Mouse (Mus musculus) thymus, adult 2 months (tissue): ENCODE measurements at regions not wholly inside any gene's neighbourhood (a gene's known extent, or its start where the extent isn't known, plus 50 kb on each side); places are given as distances from the start of the nearest gene placed in this dataset.

Experiments
- DNase-seq: peaks from one replicate; pipeline ENCODE4 v3.0.0; 2021
- H3K27ac ChIP-seq: fragments of 200-500 bp; 2 replicates; pipeline ENCODE4 v1.5.1; 2012; ENCODE audit warnings: low read length, control low read depth; ENCODE audit not compliant: control insufficient read depth, insufficient read depth
- H3K27me3 ChIP-seq: fragments of 200-500 bp; 2 replicates; pipeline ENCODE4 v1.6.1; 2012; ENCODE audit warnings: mild to moderate bottlenecking, low read length, moderate library complexity, mixed read lengths; ENCODE audit not compliant: control insufficient read depth, insufficient read depth
- H3K36me3 ChIP-seq: fragments of 200-500 bp; 2 replicates; pipeline ENCODE4 v1.6.1; 2012; ENCODE audit warnings: mild to moderate bottlenecking, low read length, moderate library complexity; ENCODE audit not compliant: control insufficient read depth, insufficient read depth
- H3K4me1 ChIP-seq: fragments of 200-500 bp; replicated peaks from 2 replicates; pipeline ENCODE4 v1.6.1; 2012; ENCODE audit warnings: low read length; ENCODE audit not compliant: control insufficient read depth, insufficient read depth
- H3K4me3 ChIP-seq: fragments of 200-500 bp; 2 replicates; pipeline ENCODE4 v1.5.1; 2012; ENCODE audit warnings: mild to moderate bottlenecking, low read length, control low read depth, moderate library complexity; ENCODE audit not compliant: control insufficient read depth, insufficient read depth
- CTCF ChIP-seq: fragments of 200-500 bp; IDR thresholded peaks from 2 replicates; pipeline ENCODE4 v1.5.1; 2012; ENCODE audit warnings: mild to moderate bottlenecking, control low read depth, low read length, moderate library complexity, borderline replicate concordance; ENCODE audit not compliant: control insufficient read depth, poor library complexity, insufficient read depth; ENCODE audit errors: extremely low read depth
- POLR2A ChIP-seq: fragments of 200-500 bp; IDR thresholded peaks from 2 replicates; pipeline ENCODE4 v1.6.1; 2012; ENCODE audit warnings: mild to moderate bottlenecking, low read length, control low read depth, moderate library complexity; ENCODE audit not compliant: control insufficient read depth, poor library complexity, insufficient read depth; ENCODE audit errors: extremely low read depth
- WGBS: fragments of 180-500 bp; shearing (Covaris S2); methylation state at CpG from one replicate; pipeline ENCODE4 v1.1.7; 2018; 5-methylcytosine and 5-hydroxymethylcytosine counted together

- TF ChIP-seq POLR2A (no peak), CTCF (no peak)
- DNase-seq = no peak
- 87% methylated on average over 3 of the region's 3 CpGs for whole genome bisulfite sequencing
- Histone ChIP-seq H3K4me1 (no peaks in the 10 kb centered on the region), H3K4me3 (no peak overlapping the region), H3K36me3 (no peaks in the 10 kb centered on the region), H3K27ac (no peak overlapping the region), H3K27me3 (no peaks in the 10 kb centered on the region)
These were observed 301.6 kb downstream of the Slc4a3 start for GRCm38 (mm10) chr1:75847681-75848080.

- H3K4me1 ChIP-seq = no peaks in the 10 kb centered on the region
- DNase-seq = no peak
- TF ChIP-seq CTCF (no peak), POLR2A (no peak)
- H3K4me3 ChIP-seq = no peak overlapping the region
- H3K27me3 ChIP-seq = no peaks in the 10 kb centered on the region
- WGBS = 95% methylated on average over 4 of the region's 4 CpGs
- no peak overlapping the region for H3K27ac ChIP-seq
- no peaks in the 10 kb centered on the region for H3K36me3 ChIP-seq
These were observed 302.4 kb downstream of the Slc4a3 start for GRCm38 (mm10) chr1:75848436-75848835.

GRCm38 (mm10) chr1:75850131-75850530 lies 304.1 kb downstream of the Slc4a3 start:
- Histone ChIP-seq H3K27me3 (no peaks in the 10 kb centered on the region), H3K27ac (no peak overlapping the region), H3K4me1 (no peaks in the 10 kb centered on the region), H3K4me3 (no peak overlapping the region), H3K36me3 (no peaks in the 10 kb centered on the region)
- no peak for DNase-seq
- TF ChIP-seq POLR2A (no peak), CTCF (no peak)
- WGBS = 98% methylated on average over 4 of the region's 4 CpGs

GRCm38 (mm10) chr1:75858551-75859255 lies 312.6 kb downstream of the Slc4a3 start:
- Histone ChIP-seq H3K4me1 (no peaks in the 10 kb centered on the region), H3K36me3 (no peaks in the 10 kb centered on the region), H3K27me3 (no peaks in the 10 kb centered on the region), H3K27ac (no peak overlapping the region), H3K4me3 (no peak overlapping the region)
- WGBS = 85% methylated on average over 7 of the region's 7 CpGs
- no peak for DNase-seq
- TF ChIP-seq CTCF (no peak), POLR2A (no peak)

GRCm38 (mm10) chr1:75862757-75863156 lies 316.7 kb downstream of the Slc4a3 start:
- no peak for TF ChIP-seq POLR2A
- no peak for TF ChIP-seq CTCF
- Histone ChIP-seq H3K4me1 (no peaks in the 10 kb centered on the region), H3K27ac (no peak overlapping the region), H3K27me3 (no peaks in the 10 kb centered on the region), H3K36me3 (no peaks in the 10 kb centered on the region), H3K4me3 (no peak overlapping the region)
- WGBS = 77% methylated on average over 4 of the region's 4 CpGs
- no peak for DNase-seq

- no peaks in the 10 kb centered on the region for H3K27me3 ChIP-seq
- H3K36me3 ChIP-seq = no peaks in the 10 kb centered on the region
- TF ChIP-seq POLR2A = no peak
- no peak for TF ChIP-seq CTCF
- H3K4me3 ChIP-seq = no peak overlapping the region
- DNase-seq = no peak
- 95% methylated on average over 6 of the region's 6 CpGs for WGBS
- H3K4me1 ChIP-seq = no peaks in the 10 kb centered on the region
- H3K27ac ChIP-seq = no peak overlapping the region
These were observed 320.5 kb downstream of the Slc4a3 start for GRCm38 (mm10) chr1:75866556-75866955.

- Histone ChIP-seq H3K36me3 (no peaks in the 10 kb centered on the region), H3K27ac (no peak overlapping the region), H3K27me3 (no peaks in the 10 kb centered on the region), H3K4me3 (no peak overlapping the region), H3K4me1 (no peaks in the 10 kb centered on the region)
- 89% methylated on average over 2 of the region's 2 CpGs for WGBS
- no peak for TF ChIP-seq POLR2A
- DNase-seq = no peak
These were observed 323.3 kb downstream of the Slc4a3 start for GRCm38 (mm10) chr1:75869414-75869813.
